Mouse (Mus musculus) MEL (cell line): ENCODE measurements around the gene Herc2. TPM values are rescaled to one million over a fixed set of nuclear protein-coding genes. Genes with fewer than 3 reads are reported as not detected.
A peak's percentile ranks its signal among the peaks of the same experiment; 100 is the strongest.

ENCODE experiments used
- DNase-seq: peaks from one replicate; pipeline ENCODE4 v3.0.0; 2011; ENCODE audit warnings: low read depth, low spot score
- H3K27ac ChIP-seq: 2 replicates; pipeline ENCODE4 v1.5.1; 2012; ENCODE audit warnings: low read depth, mild to moderate bottlenecking, control low read depth, low read length, moderate library complexity; ENCODE audit not compliant: control insufficient read depth
- H3K27me3 ChIP-seq, 2 experiments: fragments of 150-350 bp in 1 of 2; sonication (generic) in 1 of 2; 2 replicates each; pipeline ENCODE4 v1.6.1; 2012; ENCODE audit warnings: low read length in 2 of 2, mild to moderate bottlenecking in 2 of 2, improper control_type of control experiment in 1 of 2, moderate library complexity in 1 of 2; ENCODE audit not compliant: insufficient read depth in 2 of 2, control insufficient read depth in 1 of 2
- H3K36me3 ChIP-seq, 2 experiments: 2 replicates each; pipeline ENCODE4 v1.6.1; 2012 to 2014; ENCODE audit warnings: low read length in 2 of 2, improper control_type of control experiment in 1 of 2, inconsistent platforms in 1 of 2, mild to moderate bottlenecking in 1 of 2; ENCODE audit not compliant: insufficient read depth in 2 of 2, control insufficient read depth in 1 of 2
- H3K4me1 ChIP-seq, 2 experiments: fragments of 150-350 bp in 1 of 2; sonication (generic) in 1 of 2; 2 replicates each; pipeline ENCODE4 v1.6.1; 2012; ENCODE audit warnings: low read length in 2 of 2, improper control_type of control experiment in 1 of 2, mild to moderate bottlenecking in 1 of 2; ENCODE audit not compliant: insufficient read depth in 2 of 2, control insufficient read depth in 1 of 2
- H3K4me3 ChIP-seq, 2 experiments: fragments of 150-350 bp in 1 of 2; sonication (generic) in 1 of 2; 2 replicates each; pipeline ENCODE4 v1.5.1; 2012; ENCODE audit warnings: low read depth in 2 of 2, low read length in 2 of 2, mild to moderate bottlenecking in 2 of 2, moderate library complexity in 2 of 2, control low read depth in 1 of 2, improper control_type of control experiment in 1 of 2; ENCODE audit not compliant: control insufficient read depth in 1 of 2, insufficient read depth in 1 of 2
- H3K79me2 ChIP-seq: 2 replicates; pipeline ENCODE4 v1.6.1; 2012; ENCODE audit warnings: mild to moderate bottlenecking, low read length, moderate library complexity; ENCODE audit not compliant: control insufficient read depth, poor library complexity, insufficient read depth
- H3K9ac ChIP-seq: 2 replicates; pipeline ENCODE4 v1.6.1; 2012; ENCODE audit warnings: low read depth, mild to moderate bottlenecking, control low read depth, low read length, moderate library complexity; ENCODE audit not compliant: control insufficient read depth, poor library complexity, severe bottlenecking
- H3K9me3 ChIP-seq: fragments of 150-350 bp; sonication (generic); replicated peaks from 2 replicates; pipeline ENCODE4 v1.6.1; 2012; ENCODE audit warnings: mild to moderate bottlenecking, low read length, improper control_type of control experiment, moderate library complexity; ENCODE audit not compliant: insufficient read depth
- BHLHE40 ChIP-seq: IDR thresholded peaks from 2 replicates; pipeline ENCODE4 v1.6.1; 2012; ENCODE audit warnings: low read depth, mild to moderate bottlenecking, inconsistent platforms, low read length, improper control_type of control experiment, borderline replicate concordance
- CHD2 ChIP-seq: IDR thresholded peaks from 2 replicates; pipeline ENCODE4 v1.6.1; 2011; ENCODE audit warnings: low read length, improper control_type of control experiment
- CTCF ChIP-seq, 3 experiments: IDR thresholded peaks in 2 of 3; conservative IDR thresholded peaks in 1 of 3; 2 replicates each; pipeline ENCODE4 v1.5.1; 2011 to 2012; ENCODE audit warnings: low read length in 3 of 3, low read depth in 2 of 3, mild to moderate bottlenecking in 2 of 3, improper control_type of control experiment in 1 of 3, inconsistent platforms in 1 of 3, mixed read lengths in 1 of 3, moderate library complexity in 1 of 3; ENCODE audit not compliant: control insufficient read depth in 1 of 3, insufficient read depth in 1 of 3, poor library complexity in 1 of 3, severe bottlenecking in 1 of 3
- E2F4 ChIP-seq: IDR thresholded peaks from 2 replicates; pipeline ENCODE4 v1.6.1; 2011; ENCODE audit warnings: low read depth, low read length, improper control_type of control experiment, borderline replicate concordance
- ELF1 ChIP-seq: IDR thresholded peaks from 2 replicates; pipeline ENCODE4 v1.6.1; 2014; ENCODE audit warnings: low read depth, mild to moderate bottlenecking, inconsistent platforms, low read length, improper control_type of control experiment, moderate library complexity
- EP300 ChIP-seq, 2 experiments: IDR thresholded peaks; 2 replicates each; pipeline ENCODE4 v1.6.1; 2011; ENCODE audit warnings: improper control_type of control experiment in 2 of 2, low read length in 2 of 2, low read depth in 1 of 2, mild to moderate bottlenecking in 1 of 2
- ETS1 ChIP-seq: IDR thresholded peaks from 2 replicates; pipeline ENCODE4 v1.6.1; 2012; ENCODE audit warnings: low read depth, mild to moderate bottlenecking, inconsistent platforms, low read length, improper control_type of control experiment, moderate library complexity
- GATA1 ChIP-seq: IDR thresholded peaks from 2 replicates; pipeline ENCODE4 v1.6.1; 2011; ENCODE audit warnings: low read depth, low read length, improper control_type of control experiment
- HCFC1 ChIP-seq: IDR thresholded peaks from 2 replicates; pipeline ENCODE4 v1.6.1; 2012; ENCODE audit warnings: low read depth, mild to moderate bottlenecking, inconsistent platforms, low read length, improper control_type of control experiment, moderate library complexity
- JUND ChIP-seq: IDR thresholded peaks from 2 replicates; pipeline ENCODE4 v1.6.1; 2011; ENCODE audit warnings: low read depth, mild to moderate bottlenecking, improper control_type of control experiment, low read length
- KAT2A ChIP-seq: conservative IDR thresholded peaks from 2 replicates; pipeline ENCODE4 v1.6.1; 2012; ENCODE audit warnings: low read depth, low read length, improper control_type of control experiment, inconsistent platforms
- MAZ ChIP-seq: IDR thresholded peaks from 2 replicates; pipeline ENCODE4 v1.6.1; 2012; ENCODE audit warnings: low read depth, mild to moderate bottlenecking, inconsistent platforms, low read length, improper control_type of control experiment
- MEF2A ChIP-seq: IDR thresholded peaks from 2 replicates; pipeline ENCODE4 v1.6.1; 2014; ENCODE audit warnings: low read depth, mild to moderate bottlenecking, inconsistent platforms, low read length, improper control_type of control experiment; ENCODE audit not compliant: poor library complexity, insufficient replicate concordance, severe bottlenecking; ENCODE audit errors: extremely low read depth
- MYC ChIP-seq: IDR thresholded peaks from 2 replicates; pipeline ENCODE4 v1.6.1; 2011; ENCODE audit warnings: low read depth, mild to moderate bottlenecking, low read length, improper control_type of control experiment, moderate library complexity
- NRF1 ChIP-seq: IDR thresholded peaks from 2 replicates; pipeline ENCODE4 v1.6.1; 2014; ENCODE audit warnings: low read depth, mild to moderate bottlenecking, inconsistent platforms, low read length, improper control_type of control experiment, moderate library complexity; ENCODE audit not compliant: poor library complexity, insufficient read depth, severe bottlenecking
- POLR2AphosphoS2 ChIP-seq: IDR thresholded peaks from 2 replicates; pipeline ENCODE4 v1.6.1; 2011; ENCODE audit warnings: low read length, improper control_type of control experiment
- RAD21 ChIP-seq: IDR thresholded peaks from 2 replicates; pipeline ENCODE4 v1.6.1; 2011; ENCODE audit warnings: mild to moderate bottlenecking, low read depth, low read length, improper control_type of control experiment
- RCOR1 ChIP-seq: IDR thresholded peaks from 2 replicates; pipeline ENCODE4 v1.6.1; 2012; ENCODE audit warnings: low read depth, mild to moderate bottlenecking, inconsistent platforms, low read length, improper control_type of control experiment
- SIN3A ChIP-seq: IDR thresholded peaks from 2 replicates; pipeline ENCODE4 v1.6.1; 2012; ENCODE audit warnings: low read length, improper control_type of control experiment, inconsistent platforms
- SMC3 ChIP-seq: IDR thresholded peaks from 2 replicates; pipeline ENCODE4 v1.6.1; 2011; ENCODE audit warnings: low read depth, low read length, improper control_type of control experiment
- TBP ChIP-seq: IDR thresholded peaks from 2 replicates; pipeline ENCODE4 v1.8.0; 2011; ENCODE audit warnings: low read depth, low read length, improper control_type of control experiment
- UBTF ChIP-seq: IDR thresholded peaks from 2 replicates; pipeline ENCODE4 v1.6.1; 2012; ENCODE audit warnings: low read depth, mild to moderate bottlenecking, inconsistent platforms, low read length, improper control_type of control experiment, moderate library complexity, borderline replicate concordance; ENCODE audit not compliant: insufficient read depth
- USF1 ChIP-seq: IDR thresholded peaks from 2 replicates; pipeline ENCODE4 v1.6.1; 2014; ENCODE audit warnings: low read depth, mild to moderate bottlenecking, inconsistent platforms, low read length, improper control_type of control experiment, moderate library complexity
- USF2 ChIP-seq, 2 experiments: IDR thresholded peaks; 2 replicates each; pipeline ENCODE4 v1.6.1; 2011 to 2012; ENCODE audit warnings: improper control_type of control experiment in 2 of 2, low read length in 2 of 2, borderline replicate concordance in 1 of 2, inconsistent platforms in 1 of 2, low read depth in 1 of 2, mild to moderate bottlenecking in 1 of 2; ENCODE audit not compliant: insufficient read depth in 1 of 2
- ZC3H11A ChIP-seq: IDR thresholded peaks from 2 replicates; pipeline ENCODE4 v1.6.1; 2012; ENCODE audit warnings: low read depth, mild to moderate bottlenecking, inconsistent platforms, low read length, improper control_type of control experiment
- ZKSCAN1 ChIP-seq: IDR thresholded peaks from 2 replicates; pipeline ENCODE4 v1.6.1; 2012; ENCODE audit warnings: low read depth, mild to moderate bottlenecking, inconsistent platforms, low read length, improper control_type of control experiment, moderate library complexity
- ZMIZ1 ChIP-seq: IDR thresholded peaks from 2 replicates; pipeline ENCODE4 v1.6.1; 2012; ENCODE audit warnings: low read depth, mild to moderate bottlenecking, inconsistent platforms, low read length, improper control_type of control experiment, moderate library complexity
- ZNF384 ChIP-seq: IDR thresholded peaks from 2 replicates; pipeline ENCODE4 v1.6.1; 2012; ENCODE audit warnings: low read depth, mild to moderate bottlenecking, inconsistent platforms, low read length, improper control_type of control experiment
- polyA plus RNA-seq, 2 experiments: library from polyadenylated mRNA; stranded (reverse) in 1 of 2; unstranded in 1 of 2; fragments of >175 nt in 1 of 2; fragments of >200 nt in 1 of 2; gene quantifications; 2 replicates each; pipeline versions ENCODE4 v1.2.1 to v1.2.4; 2012; ENCODE audit warnings: low replicate concordance in 2 of 2, low read depth in 1 of 2; ENCODE audit not compliant: insufficient read length in 2 of 2, insufficient read depth in 1 of 2, missing spikeins in 1 of 2
- total RNA-seq: library from RNA; depleted of rRNA; stranded (reverse); fragments of 300-350 nt; gene quantifications from 2 replicates; pipeline ENCODE4 v1.2.3, GENCODE M21; 2012

Herc2 gene
- total and polyA plus RNA-seq, 3 experiments: 20.7 to 389 (median 32.0) TPM

- H3K36me3 ChIP-seq: peaks cover 0 to 14% of the 10 kb centered on the region in 2 experiments; a peak in 2 of 4 replicates
- no peak overlapping the region for H3K9ac ChIP-seq
Observed at GRCm38 (mm10) chr7:56114148-56114547, 64.2 kb downstream of the Herc2 start.

GRCm38 (mm10) chr7:56120968-56121367 is 71.0 kb downstream of the Herc2 start:
- no peaks in the 10 kb centered on the region for H3K27me3 ChIP-seq
- H3K4me3 ChIP-seq: no peak overlapping the region

More at GRCm38 (mm10) chr7:56114148-56114547, 64.2 kb downstream of the Herc2 start:
- H3K4me1 ChIP-seq: no peaks in the 10 kb centered on the region
- no peaks in the 10 kb centered on the region for H3K79me2 ChIP-seq
- TF ChIP-seq MEF2A (no peak), ZC3H11A (no peak), BHLHE40 (no peak), UBTF (no peak), MYC (no peak), MAZ (no peak), ZMIZ1 (no peak), CHD2 (no peak), JUND (no peak), RAD21 (no peak), SIN3A (no peak), SMC3 (no peak), KAT2A (no peak)
- H3K27me3 ChIP-seq: no peaks in the 10 kb centered on the region
- no peak overlapping the region for H3K27ac ChIP-seq
- no peak overlapping the region for H3K4me3 ChIP-seq
- peak; percentile 35 for DNase-seq
- H3K9me3 ChIP-seq: no peaks in the 10 kb centered on the region

GRCm38 (mm10) chr7:56121425-56121824 is 71.4 kb downstream of the Herc2 start:
- no peaks in the 10 kb centered on the region for H3K79me2 ChIP-seq
- H3K27me3 ChIP-seq: no peaks in the 10 kb centered on the region
- no peaks in the 10 kb centered on the region for H3K9me3 ChIP-seq
- DNase-seq: no peak
- no peaks in the 10 kb centered on the region for H3K4me1 ChIP-seq
- no peak overlapping the region for H3K4me3 ChIP-seq
- no peak overlapping the region for H3K27ac ChIP-seq
- H3K36me3 ChIP-seq: peaks cover 0 to 17% of the 10 kb centered on the region in 2 experiments; a peak in 2 of 4 replicates
- H3K9ac ChIP-seq: no peak overlapping the region
- TF ChIP-seq CTCF (IDR thresholded peaks at IDR 0.05 in 2 of 3, conservative IDR thresholded peaks at IDR 0.05 in 1 of 3; ENCODE audit: control insufficient read depth in 1 of 3, insufficient read depth in 1 of 3, low read depth in 2 of 3, low read length in 3 of 3, poor library complexity in 1 of 3, severe bottlenecking in 1 of 3): no peak
- TF ChIP-seq ZKSCAN1: no peak
- TF ChIP-seq NRF1: no peak
- no peak for TF ChIP-seq HCFC1
- TF ChIP-seq RAD21: no peak
- TF ChIP-seq POLR2AphosphoS2: no peak
- TF ChIP-seq CHD2: no peak
- TF ChIP-seq EP300 (IDR thresholded peaks at IDR 0.05; ENCODE audit: low read depth in 1 of 2, low read length in 2 of 2): no peak
- no peak for TF ChIP-seq TBP
- TF ChIP-seq E2F4: no peak
- TF ChIP-seq USF2 (IDR thresholded peaks at IDR 0.05; ENCODE audit: borderline replicate concordance in 1 of 2, insufficient read depth in 1 of 2, low read depth in 1 of 2, low read length in 2 of 2): no peak
- no peak for TF ChIP-seq ZNF384
- no peak for TF ChIP-seq RCOR1
- TF ChIP-seq USF1: no peak

More at GRCm38 (mm10) chr7:56120968-56121367, 71.0 kb downstream of the Herc2 start:
- no peak overlapping the region for H3K27ac ChIP-seq
- H3K36me3 ChIP-seq: peaks cover 0 to 17% of the 10 kb centered on the region in 2 experiments; a peak in 2 of 4 replicates
- H3K4me1 ChIP-seq: no peaks in the 10 kb centered on the region
- DNase-seq: no peak
- TF ChIP-seq UBTF (no peak), SIN3A (no peak), GATA1 (no peak), NRF1 (no peak), ETS1 (no peak), ELF1 (no peak), SMC3 (no peak)
- no peaks in the 10 kb centered on the region for H3K9me3 ChIP-seq
- H3K9ac ChIP-seq: no peak overlapping the region
- H3K79me2 ChIP-seq: no peaks in the 10 kb centered on the region
